Mouse (Mus musculus): ENCODE measurements around the gene Tnnt3.

GRCm38 (mm10) chr7:142559651-142560175, 61.1 kb downstream of the Tnnt3 start:
- TF ChIP-seq NANOG (IDR thresholded peaks at IDR 0.05; ENCODE audit: borderline replicate concordance, low read length) (no peak), CTCF (conservative IDR thresholded peaks at IDR 0.05; ENCODE audit: low read length) (no peak), POU5F1 (IDR thresholded peaks at IDR 0.05; ENCODE audit: borderline replicate concordance, low read length) (no peak)
